Mouse (Mus musculus) ZHBTc4 (cell line): ENCODE results near the gene Slc9a7.
A peak's percentile ranks its signal among the peaks of the same experiment; 100 is the strongest.

Experiments used
- DNase-seq: peaks from one replicate; pipeline ENCODE4 v3.0.0-alpha.2; 2011; ENCODE audit warnings: low read depth, low spot score

The Slc9a7 gene

GRCm38 (mm10) chrX:20160301-20160700 lies 131.3 kb downstream of the Slc9a7 start:
- no peak for DNase-seq

- peak; percentile 26 for DNase-seq
Measured at GRCm38 (mm10) chrX:20157519-20157918, 134.1 kb downstream of the Slc9a7 start.

GRCm38 (mm10) chrX:20129466-20129865 lies 162.1 kb downstream of the Slc9a7 start:
- no peak for DNase-seq

- no peak for DNase-seq
Measured at GRCm38 (mm10) chrX:20128951-20129350, 162.7 kb downstream of the Slc9a7 start.

GRCm38 (mm10) chrX:20125481-20125880 lies 166.1 kb downstream of the Slc9a7 start:
- no peak for DNase-seq

GRCm38 (mm10) chrX:20117717-20118116 lies 173.9 kb downstream of the Slc9a7 start:
- no peak for DNase-seq

- no peak for DNase-seq
Measured at GRCm38 (mm10) chrX:20070196-20070595, 221.4 kb downstream of the Slc9a7 start.

- DNase-seq: no peak
Measured at GRCm38 (mm10) chrX:20066636-20067035, 225.0 kb downstream of the Slc9a7 start.

- DNase-seq: no peak
Measured at GRCm38 (mm10) chrX:20061764-20062480, 229.7 kb downstream of the Slc9a7 start.

GRCm38 (mm10) chrX:20060769-20061315 lies 230.8 kb downstream of the Slc9a7 start:
- peak; percentile 44 for DNase-seq

GRCm38 (mm10) chrX:20060096-20060768 lies 231.4 kb downstream of the Slc9a7 start:
- peak; percentile 50 for DNase-seq

- DNase-seq: peak; percentile 85
Measured at GRCm38 (mm10) chrX:20059381-20059971, 232.1 kb downstream of the Slc9a7 start, which contains the start of gene Chst7. TSS of gene Chst7 (plus strand) at chrX:20059560.
